In the genomic region with DNA sequence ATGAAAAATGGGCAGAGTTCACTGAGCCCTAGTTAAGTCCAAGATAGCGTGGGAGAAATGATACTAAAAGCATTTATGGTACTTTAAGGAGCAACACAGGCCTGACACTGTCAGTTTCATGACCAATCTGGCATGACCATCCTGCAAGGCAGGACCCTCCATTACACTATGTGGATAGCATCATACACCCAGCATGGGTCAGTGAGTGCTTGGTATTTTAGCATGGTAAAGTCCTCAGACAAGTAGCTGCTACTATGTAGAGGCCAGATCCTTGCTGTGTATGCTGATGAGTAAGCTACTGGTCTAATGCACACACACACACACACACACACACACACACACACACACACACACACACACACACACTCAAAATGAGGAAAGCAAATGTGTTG, we compare ENCODE assay signal across 21 mouse cellular contexts.
A peak's percentile ranks its signal among the peaks of the same experiment; 100 is the strongest.
DNase-seq lines count a peak whose midpoint lies in the region; ATAC-seq and TF ChIP-seq lines count a peak whose summit lies in the region.
"Had no signal": no experiment of that assay in that cellular context is flagged by ENCODE, and none has a peak within 500 bp of the region (broad histone marks: within the 10 kb centered on the region; RNA-seq: fewer than 3 reads in every experiment).

No protein-coding gene starts in this region.

- H3K27ac ChIP-seq in kidney, adult 2 months (ENCODE audit: insufficient read depth, low read depth, low read length) = peak overlapping the region; percentile 18; the same call in 1 of the 2 replicates
- no peak overlapping the region for H3K27ac ChIP-seq in kidney, embryonic 16.5 days (ENCODE audit: low read length)
- no peak overlapping the region for H3K27ac ChIP-seq in kidney, embryonic 15.5 days
- 0 out of 2 replicates have a peak overlapping the region, but pooled peaks have one; percentile 13 for H3K27ac ChIP-seq in testis, adult 2 months (ENCODE audit: control insufficient read depth, insufficient read depth, low read depth, low read length)
- H3K27ac ChIP-seq in forebrain, embryonic 13.5 days = no peak overlapping the region
- H3K27ac ChIP-seq: embryonic facial prominence, embryonic 10.5 days; embryonic facial prominence, embryonic 12.5 days had no signal

- H3K4me1 ChIP-seq in kidney, adult 2 months (ENCODE audit: control insufficient read depth, insufficient read depth, low read length) = peaks cover 6% of the 10 kb centered on the region; the same call in 1 of the 2 replicates
- no peaks in the 10 kb centered on the region for H3K4me1 ChIP-seq in kidney, embryonic 16.5 days (ENCODE audit: insufficient read depth, low read length)
- H3K4me1 ChIP-seq in kidney, embryonic 15.5 days = no peaks in the 10 kb centered on the region
- H3K4me1 ChIP-seq in testis, adult 2 months (ENCODE audit: control insufficient read depth, insufficient read depth, low read length) = no peaks in the 10 kb centered on the region
- H3K4me1 ChIP-seq in forebrain, embryonic 13.5 days = no peaks in the 10 kb centered on the region
- H3K4me1 ChIP-seq: embryonic facial prominence, embryonic 10.5 days; embryonic facial prominence, embryonic 12.5 days had no signal

- H3K4me2 ChIP-seq in kidney, embryonic 16.5 days (replicated peaks; ENCODE audit: low read depth, low read length) = no peak overlapping the region
- no peak overlapping the region for H3K4me2 ChIP-seq in kidney, embryonic 15.5 days
- H3K4me2 ChIP-seq in forebrain, embryonic 13.5 days = no peak overlapping the region
- H3K4me2 ChIP-seq: embryonic facial prominence, embryonic 12.5 days had no signal

- H3K4me3 ChIP-seq in kidney, adult 2 months (ENCODE audit: insufficient read depth, low read depth, low read length) = no peak overlapping the region
- no peak overlapping the region for H3K4me3 ChIP-seq in kidney, embryonic 16.5 days (ENCODE audit: low read length)
- no peak overlapping the region for H3K4me3 ChIP-seq in kidney, embryonic 15.5 days (replicated peaks)
- no peak overlapping the region for H3K4me3 ChIP-seq in testis, adult 2 months (ENCODE audit: control insufficient read depth, low read depth, low read length)
- no peak overlapping the region for H3K4me3 ChIP-seq in forebrain, embryonic 13.5 days
- H3K4me3 ChIP-seq: embryonic facial prominence, embryonic 10.5 days; embryonic facial prominence, embryonic 12.5 days had no signal

- H3K9me3 ChIP-seq in kidney, embryonic 16.5 days (ENCODE audit: low read length) = no peaks in the 10 kb centered on the region
- H3K9me3 ChIP-seq in kidney, embryonic 15.5 days (replicated peaks) = no peaks in the 10 kb centered on the region
- no peaks in the 10 kb centered on the region for H3K9me3 ChIP-seq in forebrain, embryonic 13.5 days (replicated peaks)
- H3K9me3 ChIP-seq: embryonic facial prominence, embryonic 10.5 days; embryonic facial prominence, embryonic 12.5 days had no signal

- no peaks in the 10 kb centered on the region for H3K27me3 ChIP-seq in kidney, adult 2 months (replicated peaks; ENCODE audit: control insufficient read depth, insufficient read depth, low read length)
- H3K27me3 ChIP-seq in kidney, embryonic 16.5 days (ENCODE audit: insufficient read depth, low read length) = no peaks in the 10 kb centered on the region
- H3K27me3 ChIP-seq in kidney, embryonic 15.5 days = no peaks in the 10 kb centered on the region
- H3K27me3 ChIP-seq in testis, adult 2 months (ENCODE audit: control insufficient read depth, insufficient read depth, low read length) = no peaks in the 10 kb centered on the region
- no peaks in the 10 kb centered on the region for H3K27me3 ChIP-seq in forebrain, embryonic 13.5 days
- H3K27me3 ChIP-seq: embryonic facial prominence, embryonic 12.5 days had no signal

- 28% methylated on average over 1 of the region's 1 CpGs for WGBS in kidney, adult 2 months
- 65% methylated on average over 1 of the region's 1 CpGs for WGBS in kidney, embryonic 16.5 days
- WGBS in kidney, embryonic 15.5 days = 44% methylated on average over 1 of the region's 1 CpGs
- WGBS in forebrain, embryonic 13.5 days = 86% methylated on average over 1 of the region's 1 CpGs

- H3K9ac ChIP-seq in kidney, embryonic 16.5 days (replicated peaks; ENCODE audit: low read length) = no peak overlapping the region
- H3K9ac ChIP-seq in kidney, embryonic 15.5 days = no peak overlapping the region
- no peak overlapping the region for H3K9ac ChIP-seq in forebrain, embryonic 13.5 days
- H3K9ac ChIP-seq: embryonic facial prominence, embryonic 12.5 days had no signal

- DNase-seq in kidney, adult 2 months = no peak
- DNase-seq in kidney, adult 8-10 months = no peak
- no peak for DNase-seq in testis, postnatal 10 days (ENCODE audit: low spot score)
- peak; percentile 6 for DNase-seq in mesoderm, embryonic 11.5 days (ENCODE audit: low read depth, low spot score)
- DNase-seq: adrenal gland, adult 8-10 months; adrenal gland, postnatal 14 days; adrenal gland, postnatal 36 days; cerebellum, adult 11-12 months; cerebellum, adult 2 months; cerebellum, adult 9-10 months; cerebellum, postnatal 10 days; cerebellum, postnatal 25 days had no signal

- ATAC-seq in kidney, embryonic 16.5 days (ENCODE audit: low FRiP score, low TSS enrichment) = peak; percentile 70; the same call in 1 of the 2 replicates
- ATAC-seq in kidney, embryonic 15.5 days (replicated peaks; ENCODE audit: low FRiP score) = no peak
- no peak for ATAC-seq in forebrain, embryonic 13.5 days
- ATAC-seq: activated CD4-positive, CD25-positive, alpha-beta regulatory T cell, adult 4 months; forebrain, embryonic 14.5 days; forebrain, embryonic 16.5 days had no signal

- no peak for TF ChIP-seq CTCF in kidney, adult 2 months (conservative IDR thresholded peaks at IDR 0.05; ENCODE audit: insufficient read depth, insufficient read length, low read depth, low read length)
- no peak for TF ChIP-seq CTCF in testis, adult 2 months (IDR thresholded peaks at IDR 0.05; ENCODE audit: control insufficient read depth, insufficient read depth, insufficient replicate concordance, low read depth, low read length)

- H3K36me3 ChIP-seq in kidney, adult 2 months (ENCODE audit: control insufficient read depth, insufficient read depth, low read length) = no peaks in the 10 kb centered on the region
- H3K36me3 ChIP-seq in kidney, embryonic 16.5 days (ENCODE audit: insufficient read depth, low read length) = no peaks in the 10 kb centered on the region
- no peaks in the 10 kb centered on the region for H3K36me3 ChIP-seq in kidney, embryonic 15.5 days
- H3K36me3 ChIP-seq in testis, adult 2 months (ENCODE audit: control insufficient read depth, insufficient read depth, low read length) = no peaks in the 10 kb centered on the region
- H3K36me3 ChIP-seq in forebrain, embryonic 13.5 days (ENCODE audit: poor library complexity, severe bottlenecking) = no peaks in the 10 kb centered on the region
- H3K36me3 ChIP-seq: embryonic facial prominence, embryonic 10.5 days; embryonic facial prominence, embryonic 12.5 days had no signal

- TF ChIP-seq POLR2A in kidney, adult 2 months (IDR thresholded peaks at IDR 0.05; ENCODE audit: low read depth, low read length) = no peak
- no peak for TF ChIP-seq POLR2A in testis, adult 2 months (IDR thresholded peaks at IDR 0.05; ENCODE audit: control insufficient read depth, low read depth, low read length)

Comparison
In these comparisons a context has a peak if more than half of its experiments do, and no peak if none do; other contexts are left out.
1. H3K27ac ChIP-seq: peak in kidney, adult 2 months (single experiment) and testis, adult 2 months (single experiment); none in kidney, embryonic 16.5 days (single experiment), kidney, embryonic 15.5 days (single experiment) and forebrain, embryonic 13.5 days (single experiment).